Mouse (Mus musculus): ENCODE results near the gene Ankrd13b.

Ankrd13b gene

GRCm38 (mm10) chr11:77492311-77492871 lies 2.9 kb upstream of the Ankrd13b start:
- no peak for DNase-seq (ENCODE audit: low spot score in 2 of 2)

- peak; percentile 76 to 80 for DNase-seq (ENCODE audit: low spot score in 2 of 2)
Observed at GRCm38 (mm10) chr11:77491502-77492291, 2.2 kb upstream of the Ankrd13b start.

GRCm38 (mm10) chr11:77491123-77491501 lies 1.6 kb upstream of the Ankrd13b start:
- peak; percentile 83 to 86 for DNase-seq (ENCODE audit: low spot score in 2 of 2)

- DNase-seq (ENCODE audit: low spot score in 2 of 2): no peak
Observed at GRCm38 (mm10) chr11:77490451-77490850, 973 bp upstream of the Ankrd13b start.

- DNase-seq (ENCODE audit: low spot score in 2 of 2): no peak
Observed at GRCm38 (mm10) chr11:77488771-77489581, 502 bp downstream of the Ankrd13b start.

GRCm38 (mm10) chr11:77486798-77487197 lies 2.7 kb downstream of the Ankrd13b start:
- no peak for DNase-seq (ENCODE audit: low spot score in 2 of 2)

GRCm38 (mm10) chr11:77485229-77485628 lies 4.2 kb downstream of the Ankrd13b start:
- DNase-seq (ENCODE audit: low spot score in 2 of 2): no peak

GRCm38 (mm10) chr11:77483510-77484255 lies 5.8 kb downstream of the Ankrd13b start:
- DNase-seq (ENCODE audit: low spot score in 2 of 2): no peak

GRCm38 (mm10) chr11:77483043-77483442 lies 6.4 kb downstream of the Ankrd13b start:
- DNase-seq (ENCODE audit: low spot score in 2 of 2): no peak

GRCm38 (mm10) chr11:77476895-77477294 lies 12.6 kb downstream of the Ankrd13b start:
- no peak for DNase-seq (ENCODE audit: low spot score in 2 of 2)

GRCm38 (mm10) chr11:77476216-77476615 lies 13.3 kb downstream of the Ankrd13b start:
- no peak for DNase-seq (ENCODE audit: low spot score in 2 of 2)

GRCm38 (mm10) chr11:77472775-77473174 lies 16.7 kb downstream of the Ankrd13b start:
- DNase-seq (ENCODE audit: low spot score in 2 of 2): no peak

- DNase-seq (ENCODE audit: low spot score in 2 of 2): no peak
Observed at GRCm38 (mm10) chr11:77471407-77471806, 18.1 kb downstream of the Ankrd13b start.

- DNase-seq (ENCODE audit: low spot score in 2 of 2): no peak
Observed at GRCm38 (mm10) chr11:77468397-77468796, 21.1 kb downstream of the Ankrd13b start.

GRCm38 (mm10) chr11:77467784-77468183 lies 21.7 kb downstream of the Ankrd13b start:
- DNase-seq (ENCODE audit: low spot score in 2 of 2): peak in 1 of 2 experiments; percentile 70

- DNase-seq (ENCODE audit: low spot score in 2 of 2): peak; percentile 66 to 77
Observed at GRCm38 (mm10) chr11:77467157-77467556, 22.3 kb downstream of the Ankrd13b start.

GRCm38 (mm10) chr11:77466544-77466943 lies 22.9 kb downstream of the Ankrd13b start:
- no peak for DNase-seq (ENCODE audit: low spot score in 2 of 2)

GRCm38 (mm10) chr11:77465111-77465510 lies 24.4 kb downstream of the Ankrd13b start:
- DNase-seq (ENCODE audit: low spot score in 2 of 2): no peak

- DNase-seq (ENCODE audit: low spot score in 2 of 2): peak in 1 of 2 experiments; percentile 67
Observed at GRCm38 (mm10) chr11:77464684-77465083, 24.8 kb downstream of the Ankrd13b start.

GRCm38 (mm10) chr11:77463786-77464185 lies 25.7 kb downstream of the Ankrd13b start:
- DNase-seq (ENCODE audit: low spot score in 2 of 2): no peak

GRCm38 (mm10) chr11:77463101-77463445 lies 26.4 kb downstream of the Ankrd13b start:
- no peak for DNase-seq (ENCODE audit: low spot score in 2 of 2)
